Mouse (Mus musculus): ENCODE results near the gene Acpp. TPM values are rescaled to one million over a fixed set of nuclear protein-coding genes. Genes with fewer than 3 reads are reported as not detected.
"Not testable (repeated sequence)": the region's sequence is repeated elsewhere in the genome, so short reads cannot be mapped to it uniquely, and the experiment has no call there.

The Acpp gene
- 0.22 and 0.29 TPM in 2 replicates for polyA plus RNA-seq (2016; fragmentation: Nextera tagmentation; extraction: Ambion mirVana)

- Histone ChIP-seq H3K4me1 (replicated peaks) (peaks cover 12% of the 10 kb centered on the region), H3K36me3 (no peaks in the 10 kb centered on the region), H3K27me3 (ENCODE audit: insufficient read depth, poor library complexity, severe bottlenecking) (no peaks in the 10 kb centered on the region), H3K4me3 (peak within 1 kb of the TSS; percentile 41), H3K9me3 (no peaks in the 10 kb centered on the region), H3K27ac (no peak within 1 kb of the TSS)
- WGBS = 25% methylated on average over 18 of the region's 18 CpGs
- DNase-seq (ENCODE audit: low spot score) = peak; percentile 41
Observed at GRCm38 (mm10) chr9:104337183-104337931, at the start of gene Acpp. TSS of gene Acpp (minus strand) at chr9:104337748.

GRCm38 (mm10) chr9:104382571-104383170 lies 45.1 kb upstream of the Acpp start:
- 85% methylated on average over 6 of the region's 6 CpGs for WGBS
- H3K4me1 ChIP-seq (replicated peaks) = no peaks in the 10 kb centered on the region
- H3K27ac ChIP-seq = no peak overlapping the region
- no peak for DNase-seq (ENCODE audit: low spot score)
- no peaks in the 10 kb centered on the region for H3K27me3 ChIP-seq (ENCODE audit: insufficient read depth, poor library complexity, severe bottlenecking)
- H3K36me3 ChIP-seq = no peaks in the 10 kb centered on the region
- H3K9me3 ChIP-seq = no peaks in the 10 kb centered on the region
- no peak overlapping the region for H3K4me3 ChIP-seq

- H3K27ac ChIP-seq = no peak overlapping the region
- H3K4me3 ChIP-seq = no peak overlapping the region
- no peak for DNase-seq (ENCODE audit: low spot score)
- H3K4me1 ChIP-seq (replicated peaks) = no peaks in the 10 kb centered on the region
- no peaks in the 10 kb centered on the region for H3K36me3 ChIP-seq
- H3K27me3 ChIP-seq (ENCODE audit: insufficient read depth, poor library complexity, severe bottlenecking) = no peaks in the 10 kb centered on the region
- H3K9me3 ChIP-seq = no peaks in the 10 kb centered on the region
- WGBS = 66% methylated on average over 9 of the region's 9 CpGs
Observed at GRCm38 (mm10) chr9:104379532-104380162, 42.1 kb upstream of the Acpp start.

GRCm38 (mm10) chr9:104375573-104375972 lies 38.0 kb upstream of the Acpp start:
- H3K4me3 ChIP-seq = no peak overlapping the region
- no peaks in the 10 kb centered on the region for H3K9me3 ChIP-seq
- H3K4me1 ChIP-seq (replicated peaks) = no peaks in the 10 kb centered on the region
- no peaks in the 10 kb centered on the region for H3K27me3 ChIP-seq (ENCODE audit: insufficient read depth, poor library complexity, severe bottlenecking)
- WGBS = 58% methylated on average over 3 of the region's 3 CpGs
- no peak overlapping the region for H3K27ac ChIP-seq
- no peak for DNase-seq (ENCODE audit: low spot score)
- no peaks in the 10 kb centered on the region for H3K36me3 ChIP-seq

GRCm38 (mm10) chr9:104373253-104373652 lies 35.7 kb upstream of the Acpp start:
- 32% methylated on average over 6 of the region's 6 CpGs for WGBS
- H3K27me3 ChIP-seq (ENCODE audit: insufficient read depth, poor library complexity, severe bottlenecking) = no peaks in the 10 kb centered on the region
- no peaks in the 10 kb centered on the region for H3K36me3 ChIP-seq
- no peak overlapping the region for H3K27ac ChIP-seq
- no peaks in the 10 kb centered on the region for H3K4me1 ChIP-seq (replicated peaks)
- no peaks in the 10 kb centered on the region for H3K9me3 ChIP-seq
- no peak overlapping the region for H3K4me3 ChIP-seq
- peak; percentile 40 for DNase-seq (ENCODE audit: low spot score)

GRCm38 (mm10) chr9:104366983-104367382 lies 29.4 kb upstream of the Acpp start:
- no peaks in the 10 kb centered on the region for H3K27me3 ChIP-seq (ENCODE audit: insufficient read depth, poor library complexity, severe bottlenecking)
- no peak for DNase-seq (ENCODE audit: low spot score)
- no peak overlapping the region for H3K4me3 ChIP-seq
- no peak overlapping the region for H3K27ac ChIP-seq
- no peaks in the 10 kb centered on the region for H3K4me1 ChIP-seq (replicated peaks)
- WGBS = 82% methylated on average over 2 of the region's 2 CpGs
- H3K9me3 ChIP-seq = peaks cover 6% of the 10 kb centered on the region; the same call in 1 of the 2 replicates
- H3K36me3 ChIP-seq = no peaks in the 10 kb centered on the region

- WGBS = 71% methylated on average over 1 of the region's 1 CpGs
- H3K27ac ChIP-seq; H3K4me1 ChIP-seq (replicated peaks); H3K36me3 ChIP-seq; H3K27me3 ChIP-seq (ENCODE audit: insufficient read depth, poor library complexity, severe bottlenecking); DNase-seq (ENCODE audit: low spot score); H3K4me3 ChIP-seq; H3K9me3 ChIP-seq: not testable (repeated sequence)
Observed at GRCm38 (mm10) chr9:104361951-104362350, 24.4 kb upstream of the Acpp start.

GRCm38 (mm10) chr9:104361073-104361891 lies 23.7 kb upstream of the Acpp start:
- no peak overlapping the region for H3K4me3 ChIP-seq

GRCm38 (mm10) chr9:104360389-104360788 lies 22.8 kb upstream of the Acpp start:
- Histone ChIP-seq H3K4me1 (replicated peaks) (peaks cover 7% of the 10 kb centered on the region), H3K27me3 (ENCODE audit: insufficient read depth, poor library complexity, severe bottlenecking) (no peaks in the 10 kb centered on the region), H3K36me3 (no peaks in the 10 kb centered on the region), H3K27ac (no peak overlapping the region), H3K4me3 (no peak overlapping the region), H3K9me3 (0 out of 2 replicates have a peak, but pooled peaks cover 3% of the 10 kb centered on the region)
- DNase-seq (ENCODE audit: low spot score) = no peak
- 89% methylated on average over 4 of the region's 4 CpGs for WGBS

More at GRCm38 (mm10) chr9:104361073-104361891, 23.7 kb upstream of the Acpp start:
- peaks cover under 1% of the 10 kb centered on the region; the same call in 1 of the 2 replicates for H3K4me1 ChIP-seq (replicated peaks)
- 0 out of 2 replicates have a peak, but pooled peaks cover 3% of the 10 kb centered on the region for H3K9me3 ChIP-seq
- no peaks in the 10 kb centered on the region for H3K36me3 ChIP-seq
- H3K27me3 ChIP-seq (ENCODE audit: insufficient read depth, poor library complexity, severe bottlenecking) = no peaks in the 10 kb centered on the region
- DNase-seq (ENCODE audit: low spot score) = no peak
- 81% methylated on average over 17 of the region's 17 CpGs for WGBS
- no peak overlapping the region for H3K27ac ChIP-seq

GRCm38 (mm10) chr9:104355521-104356270 lies 18.1 kb upstream of the Acpp start:
- Histone ChIP-seq H3K27me3 (ENCODE audit: insufficient read depth, poor library complexity, severe bottlenecking) (no peaks in the 10 kb centered on the region), H3K9me3 (no peaks in the 10 kb centered on the region), H3K4me1 (replicated peaks) (peaks cover 7% of the 10 kb centered on the region), H3K4me3 (no peak overlapping the region), H3K27ac (no peak overlapping the region), H3K36me3 (no peaks in the 10 kb centered on the region)
- DNase-seq (ENCODE audit: low spot score) = peak; percentile 5
- 83% methylated on average over 8 of the region's 8 CpGs for WGBS

- no peaks in the 10 kb centered on the region for H3K36me3 ChIP-seq
Observed at GRCm38 (mm10) chr9:104344136-104344535, 6.6 kb upstream of the Acpp start.

GRCm38 (mm10) chr9:104339483-104339882 lies 1.9 kb upstream of the Acpp start:
- 88% methylated on average over 5 of the region's 5 CpGs for WGBS
- Histone ChIP-seq H3K36me3 (no peaks in the 10 kb centered on the region), H3K4me1 (replicated peaks) (peaks cover 12% of the 10 kb centered on the region), H3K27me3 (ENCODE audit: insufficient read depth, poor library complexity, severe bottlenecking) (no peaks in the 10 kb centered on the region), H3K4me3 (no peak overlapping the region), H3K27ac (no peak overlapping the region), H3K9me3 (no peaks in the 10 kb centered on the region)
- no peak for DNase-seq (ENCODE audit: low spot score)

More at GRCm38 (mm10) chr9:104344136-104344535, 6.6 kb upstream of the Acpp start:
- H3K27me3 ChIP-seq (ENCODE audit: insufficient read depth, poor library complexity, severe bottlenecking) = no peaks in the 10 kb centered on the region
- no peak overlapping the region for H3K4me3 ChIP-seq
- DNase-seq (ENCODE audit: low spot score) = no peak
- 85% methylated on average over 5 of the region's 5 CpGs for WGBS
- no peaks in the 10 kb centered on the region for H3K4me1 ChIP-seq (replicated peaks)
- no peak overlapping the region for H3K27ac ChIP-seq
- no peaks in the 10 kb centered on the region for H3K9me3 ChIP-seq
